Mouse (Mus musculus) small intestine, adult 2 months (tissue): Measurements from ENCODE around the gene Mgat5b. TPM values are rescaled to one million over a fixed set of nuclear protein-coding genes. Genes with fewer than 3 reads are reported as not detected.

Experiments used
- H3K27ac ChIP-seq: fragments of 200-500 bp; 2 replicates; pipeline ENCODE4 v1.5.1; 2012; ENCODE audit warnings: low read depth, low read length, control low read depth, inconsistent platforms; ENCODE audit not compliant: insufficient read depth
- H3K27me3 ChIP-seq: fragments of 200-500 bp; 2 replicates; pipeline ENCODE4 v1.6.1; 2012; ENCODE audit warnings: mild to moderate bottlenecking, moderate library complexity, low read length, inconsistent platforms; ENCODE audit not compliant: control insufficient read depth, insufficient read depth
- H3K36me3 ChIP-seq: fragments of 200-500 bp; 2 replicates; pipeline ENCODE4 v1.6.1; 2012; ENCODE audit warnings: mild to moderate bottlenecking, low read length, control low read depth, inconsistent platforms; ENCODE audit not compliant: control insufficient read depth, insufficient read depth
- H3K4me1 ChIP-seq: fragments of 200-500 bp; 2 replicates; pipeline ENCODE4 v1.6.1; 2012; ENCODE audit warnings: low read length, inconsistent platforms, mixed read lengths; ENCODE audit not compliant: control insufficient read depth, insufficient read depth, insufficient read length
- H3K4me3 ChIP-seq: fragments of 200-500 bp; 2 replicates; pipeline ENCODE4 v1.5.1; 2012; ENCODE audit warnings: low read depth, mild to moderate bottlenecking, control low read depth, inconsistent platforms, low read length, moderate library complexity
- CTCF ChIP-seq: fragments of 200-500 bp; IDR thresholded peaks from 2 replicates; pipeline ENCODE4 v1.5.1; 2012; ENCODE audit warnings: low read depth, mild to moderate bottlenecking, control low read depth, inconsistent platforms, low read length, moderate library complexity, mixed read lengths; ENCODE audit not compliant: insufficient replicate concordance, insufficient read length; ENCODE audit errors: extremely low read depth
- POLR2A ChIP-seq: fragments of 200-500 bp; IDR thresholded peaks from 2 replicates; pipeline ENCODE4 v1.6.1; 2012; ENCODE audit warnings: low read depth, mild to moderate bottlenecking, control low read depth, inconsistent platforms, low read length, moderate library complexity
- WGBS: fragments of 180-500 bp; shearing (Covaris S2); methylation state at CpG from one replicate; pipeline ENCODE4 v1.1.7; 2018; 5-methylcytosine and 5-hydroxymethylcytosine counted together
- polyA plus RNA-seq: library from polyadenylated mRNA; depleted of rRNA; stranded (reverse); fragments of >200 nt; gene quantifications from 2 replicates; pipeline ENCODE4 v1.2.3, GENCODE M21; 2012

Mgat5b gene
- polyA plus RNA-seq, 1 experiment: 0.03 TPM

- 13% methylated on average over 5 of the region's 5 CpGs for WGBS
- Histone ChIP-seq H3K4me3 (no peak overlapping the region), H3K27ac (no peak overlapping the region), H3K36me3 (no peaks in the 10 kb centered on the region), H3K27me3 (no peaks in the 10 kb centered on the region), H3K4me1 (peaks cover 16% of the 10 kb centered on the region)
- TF ChIP-seq POLR2A (no peak), CTCF (no peak)
Measured at GRCm38 (mm10) chr11:116980313-116980712, 61.6 kb downstream of the Mgat5b start.

GRCm38 (mm10) chr11:116982543-116982942, 63.9 kb downstream of the Mgat5b start:
- Histone ChIP-seq H3K4me3 (no peak overlapping the region), H3K27ac (no peak overlapping the region), H3K36me3 (no peaks in the 10 kb centered on the region), H3K27me3 (no peaks in the 10 kb centered on the region), H3K4me1 (peaks cover 16% of the 10 kb centered on the region)
- TF ChIP-seq POLR2A (no peak), CTCF (no peak)
- WGBS: 64% methylated on average over 4 of the region's 4 CpGs

- 66% methylated on average over 15 of the region's 15 CpGs for WGBS
- TF ChIP-seq CTCF: no peak
- TF ChIP-seq POLR2A: no peak
Measured at GRCm38 (mm10) chr11:116985504-116986385, 67.1 kb downstream of the Mgat5b start.

GRCm38 (mm10) chr11:116988131-116988530, 69.5 kb downstream of the Mgat5b start:
- no peak for TF ChIP-seq CTCF
- Histone ChIP-seq H3K4me3 (no peak overlapping the region), H3K27me3 (no peaks in the 10 kb centered on the region), H3K4me1 (no peaks in the 10 kb centered on the region), H3K36me3 (no peaks in the 10 kb centered on the region), H3K27ac (no peak overlapping the region)
- 52% methylated on average over 8 of the region's 8 CpGs for WGBS

More at GRCm38 (mm10) chr11:116985504-116986385, 67.1 kb downstream of the Mgat5b start:
- Histone ChIP-seq H3K27me3 (no peaks in the 10 kb centered on the region), H3K36me3 (no peaks in the 10 kb centered on the region), H3K4me3 (no peak overlapping the region), H3K4me1 (no peaks in the 10 kb centered on the region; the same call in 1 of the 2 replicates), H3K27ac (no peak overlapping the region)

- H3K4me3 ChIP-seq: no peak overlapping the region
- H3K36me3 ChIP-seq: no peaks in the 10 kb centered on the region
- TF ChIP-seq CTCF (no peak), POLR2A (no peak)
- no peaks in the 10 kb centered on the region for H3K4me1 ChIP-seq
- H3K27me3 ChIP-seq: peaks cover 15% of the 10 kb centered on the region; the same call in 1 of the 2 replicates
- no peak overlapping the region for H3K27ac ChIP-seq
- WGBS: 75% methylated on average over 7 of the region's 7 CpGs
Measured at GRCm38 (mm10) chr11:116990231-116990630, 71.6 kb downstream of the Mgat5b start.

GRCm38 (mm10) chr11:116991410-116991809, 72.7 kb downstream of the Mgat5b start:
- Histone ChIP-seq H3K4me3 (no peak overlapping the region), H3K36me3 (no peaks in the 10 kb centered on the region), H3K4me1 (no peaks in the 10 kb centered on the region), H3K27ac (no peak overlapping the region), H3K27me3 (peaks cover 18% of the 10 kb centered on the region; the same call in 1 of the 2 replicates)
- TF ChIP-seq POLR2A: no peak
- no peak for TF ChIP-seq CTCF
- 90% methylated on average over 8 of the region's 8 CpGs for WGBS

GRCm38 (mm10) chr11:116991964-116992363, 73.3 kb downstream of the Mgat5b start:
- Histone ChIP-seq H3K4me1 (no peaks in the 10 kb centered on the region), H3K27ac (no peak overlapping the region), H3K27me3 (peaks cover 22% of the 10 kb centered on the region; the same call in 1 of the 2 replicates), H3K36me3 (no peaks in the 10 kb centered on the region), H3K4me3 (no peak overlapping the region)
- TF ChIP-seq POLR2A (no peak), CTCF (no peak)
- 60% methylated on average over 6 of the region's 6 CpGs for WGBS
